Mouse (Mus musculus) MEL (cell line): ENCODE measurements around the gene St6galnac3. TPM values are rescaled to one million over a fixed set of nuclear protein-coding genes. Genes with fewer than 3 reads are reported as not detected.

ENCODE experiments used
- DNase-seq: peaks from one replicate; pipeline ENCODE4 v3.0.0; 2011; ENCODE audit warnings: low read depth, low spot score
- H3K27ac ChIP-seq: 2 replicates; pipeline ENCODE4 v1.5.1; 2012; ENCODE audit warnings: low read depth, mild to moderate bottlenecking, control low read depth, low read length, moderate library complexity; ENCODE audit not compliant: control insufficient read depth
- H3K27me3 ChIP-seq, 2 experiments: fragments of 150-350 bp in 1 of 2; sonication (generic) in 1 of 2; 2 replicates each; pipeline ENCODE4 v1.6.1; 2012; ENCODE audit warnings: low read length in 2 of 2, mild to moderate bottlenecking in 2 of 2, improper control_type of control experiment in 1 of 2, moderate library complexity in 1 of 2; ENCODE audit not compliant: insufficient read depth in 2 of 2, control insufficient read depth in 1 of 2
- H3K36me3 ChIP-seq, 2 experiments: 2 replicates each; pipeline ENCODE4 v1.6.1; 2012 to 2014; ENCODE audit warnings: low read length in 2 of 2, improper control_type of control experiment in 1 of 2, inconsistent platforms in 1 of 2, mild to moderate bottlenecking in 1 of 2; ENCODE audit not compliant: insufficient read depth in 2 of 2, control insufficient read depth in 1 of 2
- H3K4me1 ChIP-seq, 2 experiments: fragments of 150-350 bp in 1 of 2; sonication (generic) in 1 of 2; 2 replicates each; pipeline ENCODE4 v1.6.1; 2012; ENCODE audit warnings: low read length in 2 of 2, improper control_type of control experiment in 1 of 2, mild to moderate bottlenecking in 1 of 2; ENCODE audit not compliant: insufficient read depth in 2 of 2, control insufficient read depth in 1 of 2
- H3K4me3 ChIP-seq, 2 experiments: fragments of 150-350 bp in 1 of 2; sonication (generic) in 1 of 2; 2 replicates each; pipeline ENCODE4 v1.5.1; 2012; ENCODE audit warnings: low read depth in 2 of 2, low read length in 2 of 2, mild to moderate bottlenecking in 2 of 2, moderate library complexity in 2 of 2, control low read depth in 1 of 2, improper control_type of control experiment in 1 of 2; ENCODE audit not compliant: control insufficient read depth in 1 of 2, insufficient read depth in 1 of 2
- H3K79me2 ChIP-seq: 2 replicates; pipeline ENCODE4 v1.6.1; 2012; ENCODE audit warnings: mild to moderate bottlenecking, low read length, moderate library complexity; ENCODE audit not compliant: control insufficient read depth, poor library complexity, insufficient read depth
- H3K9ac ChIP-seq: 2 replicates; pipeline ENCODE4 v1.6.1; 2012; ENCODE audit warnings: low read depth, mild to moderate bottlenecking, control low read depth, low read length, moderate library complexity; ENCODE audit not compliant: control insufficient read depth, poor library complexity, severe bottlenecking
- H3K9me3 ChIP-seq: fragments of 150-350 bp; sonication (generic); replicated peaks from 2 replicates; pipeline ENCODE4 v1.6.1; 2012; ENCODE audit warnings: mild to moderate bottlenecking, low read length, improper control_type of control experiment, moderate library complexity; ENCODE audit not compliant: insufficient read depth
- BHLHE40 ChIP-seq: IDR thresholded peaks from 2 replicates; pipeline ENCODE4 v1.6.1; 2012; ENCODE audit warnings: low read depth, mild to moderate bottlenecking, inconsistent platforms, low read length, improper control_type of control experiment, borderline replicate concordance
- CHD1 ChIP-seq: IDR thresholded peaks from 2 replicates; pipeline ENCODE4 v1.6.1; 2012; ENCODE audit warnings: low read depth, mild to moderate bottlenecking, inconsistent platforms, low read length, improper control_type of control experiment
- CHD2 ChIP-seq: IDR thresholded peaks from 2 replicates; pipeline ENCODE4 v1.6.1; 2011; ENCODE audit warnings: low read length, improper control_type of control experiment
- E2F4 ChIP-seq: IDR thresholded peaks from 2 replicates; pipeline ENCODE4 v1.6.1; 2011; ENCODE audit warnings: low read depth, low read length, improper control_type of control experiment, borderline replicate concordance
- ELF1 ChIP-seq: IDR thresholded peaks from 2 replicates; pipeline ENCODE4 v1.6.1; 2014; ENCODE audit warnings: low read depth, mild to moderate bottlenecking, inconsistent platforms, low read length, improper control_type of control experiment, moderate library complexity
- EP300 ChIP-seq, 2 experiments: IDR thresholded peaks; 2 replicates each; pipeline ENCODE4 v1.6.1; 2011; ENCODE audit warnings: improper control_type of control experiment in 2 of 2, low read length in 2 of 2, low read depth in 1 of 2, mild to moderate bottlenecking in 1 of 2
- ETS1 ChIP-seq: IDR thresholded peaks from 2 replicates; pipeline ENCODE4 v1.6.1; 2012; ENCODE audit warnings: low read depth, mild to moderate bottlenecking, inconsistent platforms, low read length, improper control_type of control experiment, moderate library complexity
- GABPA ChIP-seq: IDR thresholded peaks from 2 replicates; pipeline ENCODE4 v1.6.1; 2012; ENCODE audit warnings: low read depth, mild to moderate bottlenecking, inconsistent platforms, low read length, improper control_type of control experiment, moderate library complexity
- GATA1 ChIP-seq: IDR thresholded peaks from 2 replicates; pipeline ENCODE4 v1.6.1; 2011; ENCODE audit warnings: low read depth, low read length, improper control_type of control experiment
- HCFC1 ChIP-seq: IDR thresholded peaks from 2 replicates; pipeline ENCODE4 v1.6.1; 2012; ENCODE audit warnings: low read depth, mild to moderate bottlenecking, inconsistent platforms, low read length, improper control_type of control experiment, moderate library complexity
- MAX ChIP-seq: IDR thresholded peaks from 2 replicates; pipeline ENCODE4 v1.6.1; 2011; ENCODE audit warnings: low read length, improper control_type of control experiment
- MXI1 ChIP-seq: IDR thresholded peaks from 2 replicates; pipeline ENCODE4 v1.6.1; 2011; ENCODE audit warnings: mild to moderate bottlenecking, low read depth, low read length, improper control_type of control experiment
- MYB ChIP-seq: IDR thresholded peaks from 2 replicates; pipeline ENCODE4 v1.6.1; 2011; ENCODE audit warnings: mild to moderate bottlenecking, low read depth, low read length, improper control_type of control experiment
- POLR2A ChIP-seq, 2 experiments: IDR thresholded peaks; 2 replicates each; pipeline ENCODE4 v1.6.1; 2011 to 2012; ENCODE audit warnings: low read length in 2 of 2, mild to moderate bottlenecking in 2 of 2, control low read depth in 1 of 2, improper control_type of control experiment in 1 of 2, low read depth in 1 of 2, moderate library complexity in 1 of 2; ENCODE audit not compliant: control insufficient read depth in 1 of 2, insufficient read depth in 1 of 2, poor library complexity in 1 of 2
- RAD21 ChIP-seq: IDR thresholded peaks from 2 replicates; pipeline ENCODE4 v1.6.1; 2011; ENCODE audit warnings: mild to moderate bottlenecking, low read depth, low read length, improper control_type of control experiment
- TCF12 ChIP-seq: IDR thresholded peaks from 2 replicates; pipeline ENCODE4 v1.6.1; 2014; ENCODE audit warnings: low read depth, mild to moderate bottlenecking, inconsistent platforms, low read length, improper control_type of control experiment, moderate library complexity
- UBTF ChIP-seq: IDR thresholded peaks from 2 replicates; pipeline ENCODE4 v1.6.1; 2012; ENCODE audit warnings: low read depth, mild to moderate bottlenecking, inconsistent platforms, low read length, improper control_type of control experiment, moderate library complexity, borderline replicate concordance; ENCODE audit not compliant: insufficient read depth
- USF1 ChIP-seq: IDR thresholded peaks from 2 replicates; pipeline ENCODE4 v1.6.1; 2014; ENCODE audit warnings: low read depth, mild to moderate bottlenecking, inconsistent platforms, low read length, improper control_type of control experiment, moderate library complexity
- ZC3H11A ChIP-seq: IDR thresholded peaks from 2 replicates; pipeline ENCODE4 v1.6.1; 2012; ENCODE audit warnings: low read depth, mild to moderate bottlenecking, inconsistent platforms, low read length, improper control_type of control experiment
- ZNF384 ChIP-seq: IDR thresholded peaks from 2 replicates; pipeline ENCODE4 v1.6.1; 2012; ENCODE audit warnings: low read depth, mild to moderate bottlenecking, inconsistent platforms, low read length, improper control_type of control experiment
- polyA plus RNA-seq, 2 experiments: library from polyadenylated mRNA; stranded (reverse) in 1 of 2; unstranded in 1 of 2; fragments of >175 nt in 1 of 2; fragments of >200 nt in 1 of 2; gene quantifications; 2 replicates each; pipeline versions ENCODE4 v1.2.1 to v1.2.4; 2012; ENCODE audit warnings: low replicate concordance in 2 of 2, low read depth in 1 of 2; ENCODE audit not compliant: insufficient read length in 2 of 2, insufficient read depth in 1 of 2, missing spikeins in 1 of 2
- total RNA-seq: library from RNA; depleted of rRNA; stranded (reverse); fragments of 300-350 nt; gene quantifications from 2 replicates; pipeline ENCODE4 v1.2.3, GENCODE M21; 2012

Gene St6galnac3
- total and polyA plus RNA-seq, 3 experiments = 7.8 to 11.4 TPM; not detected in 1

GRCm38 (mm10) chr3:153718724-153719123 lies 6.2 kb downstream of the St6galnac3 start:
- Histone ChIP-seq H3K27ac (peak overlapping the region; percentile 82), H3K27me3 (no peaks in the 10 kb centered on the region), H3K36me3 (peaks cover 0 to 42% of the 10 kb centered on the region in 2 experiments; a peak in 2 of 4 replicates), H3K9ac (peak overlapping the region; percentile 6; the same call in 1 of the 2 replicates), H3K79me2 (peaks cover 44% of the 10 kb centered on the region), H3K9me3 (no peaks in the 10 kb centered on the region), H3K4me3 (peak overlapping the region in 1 of 2 experiments; percentile 9; a peak in 1 of 4 replicates), H3K4me1 (peaks cover 29 to 30% of the 10 kb centered on the region in 2 experiments)
- peak; percentile 39; the same call in 1 of the 2 replicates for TF ChIP-seq GATA1
- no peak for TF ChIP-seq CHD2
- 0 out of 2 replicates have a peak, but pooled peaks have one; percentile 23 for TF ChIP-seq ETS1
- peak; percentile 64 for DNase-seq

DNA sequence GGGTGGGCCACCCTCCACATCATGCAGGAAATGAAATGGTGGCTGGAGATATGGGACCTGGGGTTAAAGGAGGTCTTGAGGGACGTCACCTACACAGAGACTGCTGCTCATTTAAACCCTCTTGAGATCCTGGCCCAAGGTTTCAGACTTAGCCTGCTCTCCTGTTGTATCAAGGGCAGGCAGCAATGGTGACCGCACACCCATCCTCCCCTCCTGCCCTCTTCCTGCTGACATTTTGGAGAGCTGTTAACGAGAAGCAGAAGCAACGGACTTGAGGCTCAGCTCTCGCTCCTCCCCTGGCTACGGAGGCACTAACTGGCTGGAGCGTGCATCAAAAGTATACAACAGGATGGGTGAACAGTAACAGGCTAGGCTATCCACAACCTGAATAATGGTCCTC lies 7.2 kb downstream of the St6galnac3 start:
- no peaks in the 10 kb centered on the region for H3K9me3 ChIP-seq
- TF ChIP-seq GABPA (no peak), TCF12 (no peak), CHD1 (no peak), CHD2 (no peak), E2F4 (no peak), POLR2A (IDR thresholded peaks at IDR 0.05; ENCODE audit: control insufficient read depth in 1 of 2, insufficient read depth in 1 of 2, low read depth in 1 of 2, low read length in 2 of 2, poor library complexity in 1 of 2) (no peak), HCFC1 (no peak), USF1 (no peak), UBTF (no peak), MAX (no peak), GATA1 (no peak), RAD21 (no peak), ETS1 (no peak), MYB (no peak), ELF1 (no peak), ZNF384 (no peak), BHLHE40 (no peak), ZC3H11A (no peak), MXI1 (no peak), EP300 (IDR thresholded peaks at IDR 0.05; ENCODE audit: low read depth in 1 of 2, low read length in 2 of 2) (no peak)
- H3K4me3 ChIP-seq = no peak overlapping the region
- H3K9ac ChIP-seq = no peak overlapping the region
- H3K36me3 ChIP-seq = peaks cover 0 to 37% of the 10 kb centered on the region in 2 experiments; a peak in 2 of 4 replicates
- no peak for DNase-seq
- no peak overlapping the region for H3K27ac ChIP-seq
- peaks cover 24 to 27% of the 10 kb centered on the region in 2 experiments for H3K4me1 ChIP-seq
- peaks cover 40% of the 10 kb centered on the region for H3K79me2 ChIP-seq
- no peaks in the 10 kb centered on the region for H3K27me3 ChIP-seq
